Mouse (Mus musculus) gastrocnemius, adult 18-20 months (tissue): ENCODE measurements at regions not wholly inside any gene's neighbourhood (a gene's known extent, or its start where the extent isn't known, plus 50 kb on each side); places are given as distances from the start of the nearest gene placed in this dataset. TPM values are rescaled to one million over a fixed set of nuclear protein-coding genes. Genes with fewer than 3 reads are reported as not detected.

ENCODE experiments used
- microRNA-seq: library from miRNA; unstranded; fragments of <30 nt; microRNA quantifications from one replicate; pipeline ENCODE4 v1.2.0, GENCODE M21; 2021

Small RNAs in the stretch of these regions (microRNA-seq; reads per million reads assigned to microRNA genes)
- gene Gm24710 = not detected
